1 mouse cellular context compared by ENCODE assay signal in genomic region chr2:10048461-10048860, GRCm38 (mm10).
TF ChIP-seq lines count a peak whose summit lies in the region.

Gene Taf3 (minus strand): TSS chr2:10048596.

TF ChIP-seq in MEL, 35 proteins besides CTCF, POLR2A, EP300 and RAD21 (continued from another document):
- TF ChIP-seq MYB (IDR thresholded peaks at IDR 0.05; ENCODE audit: low read depth, low read length): no peak
TF ChIP-seq in MEL: peak in this region for 9.
